29 mouse cellular contexts compared by ENCODE assay signal in genomic region chr4:50130262-50130661, GRCm38 (mm10).
DNase-seq lines count a peak whose midpoint lies in the region; ATAC-seq and TF ChIP-seq lines count a peak whose summit lies in the region.
"Had no signal": no experiment of that assay in that cellular context is flagged by ENCODE, and none has a peak within 500 bp of the region (broad histone marks: within the 10 kb centered on the region; RNA-seq: fewer than 3 reads in every experiment).

No protein-coding gene starts in this region.

- WGBS in lung, embryonic 14.5 days: 59% methylated on average over 1 of the region's 1 CpGs

- DNase-seq in frontal cortex, adult 2 months (ENCODE audit: extremely low spot score in 1 of 2, low spot score in 1 of 2): peak; percentile 39 to 70
- no peak for DNase-seq in frontal cortex, postnatal 10 days (ENCODE audit: low spot score in 2 of 2)
- peak; percentile 3 for DNase-seq in lung, embryonic 14.5 days
- DNase-seq in lung, postnatal 10 days: no peak
- DNase-seq in right cerebral cortex, adult 2 months (ENCODE audit: low spot score in 2 of 2): peak; percentile 9 to 22
- DNase-seq in layer of hippocampus, adult 2 months (ENCODE audit: low spot score in 2 of 2): no peak
- DNase-seq in urinary bladder, adult 18-20 months (ENCODE audit: low spot score in 2 of 2): no peak
- DNase-seq: adrenal gland, postnatal 36 days; cerebellum, adult 11 months; cerebellum, adult 9-11 months; heart, adult 11 months; heart, postnatal 10 days; kidney, adult 9 months; kidney, postnatal 14 days; layer of hippocampus, postnatal 36 days; liver, embryonic 13.5 days; lung, adult 2 months; lung, postnatal 36 days had no signal

- no peak overlapping the region for H3K27ac ChIP-seq in lung, embryonic 14.5 days (ENCODE audit: low read depth)
- no peak overlapping the region for H3K27ac ChIP-seq in layer of hippocampus, adult 2 months
- H3K27ac ChIP-seq: embryonic facial prominence, embryonic 12.5 days; forebrain, embryonic 12.5 days; hindbrain, embryonic 10.5 days; intestine, embryonic 15.5 days; limb, embryonic 12.5 days; liver, embryonic 13.5 days; midbrain, embryonic 13.5 days; stomach, postnatal 0 days had no signal

- H3K9ac ChIP-seq in lung, embryonic 14.5 days: no peak overlapping the region
- H3K9ac ChIP-seq: embryonic facial prominence, embryonic 12.5 days; forebrain, embryonic 12.5 days; heart, embryonic 12.5 days; intestine, embryonic 15.5 days; limb, embryonic 12.5 days; liver, embryonic 13.5 days; midbrain, embryonic 13.5 days had no signal

- no peaks in the 10 kb centered on the region for H3K4me1 ChIP-seq in lung, embryonic 14.5 days (ENCODE audit: insufficient read depth)
- H3K4me1 ChIP-seq: embryonic facial prominence, embryonic 12.5 days; forebrain, embryonic 12.5 days; heart, embryonic 12.5 days; hindbrain, embryonic 10.5 days; intestine, embryonic 15.5 days; limb, embryonic 12.5 days; liver, embryonic 13.5 days; megakaryocyte, embryonic 14.5 days; midbrain, embryonic 13.5 days had no signal

- H3K36me3 ChIP-seq in lung, embryonic 14.5 days (ENCODE audit: insufficient read depth): no peaks in the 10 kb centered on the region
- H3K36me3 ChIP-seq: embryonic facial prominence, embryonic 12.5 days; forebrain, embryonic 12.5 days; heart, embryonic 12.5 days; hindbrain, embryonic 10.5 days; intestine, embryonic 15.5 days; limb, embryonic 12.5 days; liver, embryonic 13.5 days; midbrain, embryonic 13.5 days had no signal

- H3K9me3 ChIP-seq in lung, embryonic 14.5 days (ENCODE audit: low read depth, low read length): no peaks in the 10 kb centered on the region
- H3K9me3 ChIP-seq: embryonic facial prominence, embryonic 12.5 days; forebrain, embryonic 12.5 days; heart, embryonic 12.5 days; intestine, embryonic 15.5 days; limb, embryonic 12.5 days; liver, embryonic 13.5 days; midbrain, embryonic 13.5 days had no signal

- no peaks in the 10 kb centered on the region for H3K27me3 ChIP-seq in lung, embryonic 14.5 days (ENCODE audit: insufficient read depth, low read length)
- H3K27me3 ChIP-seq: embryonic facial prominence, embryonic 12.5 days; forebrain, embryonic 12.5 days; heart, embryonic 12.5 days; intestine, embryonic 15.5 days; limb, embryonic 12.5 days; liver, embryonic 13.5 days; megakaryocyte, embryonic 14.5 days; midbrain, embryonic 13.5 days had no signal

- no peak for TF ChIP-seq CTCF in lung, embryonic 14.5 days (IDR thresholded peaks at IDR 0.05; ENCODE audit: low read depth)
- TF ChIP-seq CTCF in layer of hippocampus, adult 2 months (conservative IDR thresholded peaks at IDR 0.05): no peak

- no peak overlapping the region for H3K4me3 ChIP-seq in lung, embryonic 14.5 days (ENCODE audit: low read depth, low read length)
- H3K4me3 ChIP-seq in layer of hippocampus, adult 2 months: no peak overlapping the region
- H3K4me3 ChIP-seq: embryonic facial prominence, embryonic 12.5 days; erythroblast, embryonic 14.5 days; forebrain, embryonic 12.5 days; heart, embryonic 12.5 days; hindbrain, embryonic 10.5 days; intestine, embryonic 15.5 days; limb, embryonic 12.5 days; liver, embryonic 13.5 days; megakaryocyte, embryonic 14.5 days; midbrain, embryonic 13.5 days had no signal

- no peak overlapping the region for H3K4me2 ChIP-seq in lung, embryonic 14.5 days
- H3K4me2 ChIP-seq: embryonic facial prominence, embryonic 12.5 days; forebrain, embryonic 12.5 days; heart, embryonic 12.5 days; intestine, embryonic 15.5 days; limb, embryonic 12.5 days; liver, embryonic 13.5 days; midbrain, embryonic 13.5 days had no signal

- no peak for ATAC-seq in lung, embryonic 14.5 days (ENCODE audit: insufficient read depth)
- ATAC-seq: hindbrain, embryonic 16.5 days; intestine, embryonic 15.5 days; midbrain, embryonic 13.5 days had no signal

Comparison
In these comparisons a context has a peak if more than half of its experiments do, and no peak if none do; other contexts are left out.
1. DNase-seq: peak in frontal cortex, adult 2 months (2 of 2), lung, embryonic 14.5 days (single experiment) and right cerebral cortex, adult 2 months (2 of 2); none in frontal cortex, postnatal 10 days (0 of 2), lung, postnatal 10 days (single experiment), layer of hippocampus, adult 2 months (0 of 2) and urinary bladder, adult 18-20 months (0 of 2).